Mouse (Mus musculus): ENCODE data around the gene Hmga1. TPM values are rescaled to one million over a fixed set of nuclear protein-coding genes. Genes with fewer than 3 reads are reported as not detected.
A peak's percentile ranks its signal among the peaks of the same experiment; 100 is the strongest.

The Hmga1 gene
- polyA plus RNA-seq, 1 experiment from 2014 or later, result 106 TPM

DNA sequence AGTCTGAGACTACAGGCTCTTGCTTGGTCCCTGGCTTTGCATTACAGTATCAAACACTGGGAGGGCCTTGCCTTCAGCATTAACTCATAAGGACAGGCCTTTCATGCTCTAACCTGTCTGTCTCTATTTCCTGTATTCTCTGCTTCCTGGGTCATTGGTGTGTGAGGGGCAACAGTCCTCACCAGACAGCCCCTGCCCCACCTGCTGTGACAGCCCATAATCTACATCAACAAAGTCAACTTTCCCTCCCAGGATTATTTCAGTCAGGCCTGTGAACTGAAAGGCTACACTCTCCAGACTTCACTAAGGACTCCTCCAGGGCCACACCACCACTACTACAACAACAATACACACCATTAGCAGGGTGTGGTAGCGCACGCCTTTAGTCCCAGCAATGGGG is 46.7 kb downstream of the Hmga1 start:
- Histone ChIP-seq H3K27ac (replicated peaks) (no peak overlapping the region), H3K4me1 (peaks cover 43% of the 10 kb centered on the region), H3K9me3 (no peaks in the 10 kb centered on the region), H3K4me2 (replicated peaks) (no peak overlapping the region), H3K9ac (replicated peaks) (no peak overlapping the region), H3K27me3 (no peaks in the 10 kb centered on the region), H3K36me3 (no peaks in the 10 kb centered on the region), H3K4me3 (no peak overlapping the region)
- ATAC-seq (replicated peaks), result no peak
- 86% methylated on average over 2 of the region's 2 CpGs for WGBS

- Histone ChIP-seq H3K27me3 (no peaks in the 10 kb centered on the region), H3K9ac (replicated peaks) (no peak overlapping the region), H3K4me2 (replicated peaks) (no peak overlapping the region), H3K4me1 (peaks cover 43% of the 10 kb centered on the region), H3K27ac (replicated peaks) (no peak overlapping the region), H3K36me3 (no peaks in the 10 kb centered on the region), H3K4me3 (no peak overlapping the region), H3K9me3 (no peaks in the 10 kb centered on the region)
- 73% methylated on average over 21 of the region's 21 CpGs for WGBS
- no peak for ATAC-seq (replicated peaks)
Observed at GRCm38 (mm10) chr17:27603522-27604234, 47.4 kb downstream of the Hmga1 start.

DNA sequence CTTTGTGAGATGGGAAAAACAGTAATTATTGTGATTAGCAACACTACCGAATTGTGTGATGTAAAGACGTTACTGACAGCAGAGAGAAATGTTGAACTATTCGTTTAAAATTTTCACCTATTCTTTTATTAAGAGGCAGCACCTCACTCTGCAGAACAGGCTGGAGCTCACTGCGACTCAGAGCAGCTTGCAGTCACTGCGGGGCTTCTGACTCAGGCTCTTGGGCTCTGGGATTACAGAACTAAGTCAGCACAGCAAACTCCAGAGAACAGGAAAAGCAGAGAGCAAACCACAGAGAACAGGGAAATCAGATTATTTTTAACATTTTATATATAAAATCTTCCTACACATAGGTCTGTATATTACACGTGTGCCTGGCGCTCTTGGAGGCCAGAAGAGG is 53.3 kb downstream of the Hmga1 start:
- no peak overlapping the region for H3K4me3 ChIP-seq
- no peak overlapping the region for H3K9ac ChIP-seq (replicated peaks)
- H3K9me3 ChIP-seq, result no peaks in the 10 kb centered on the region
- H3K27ac ChIP-seq (replicated peaks), result 0 out of 2 replicates have a peak overlapping the region, but pooled peaks have one; percentile 14
- ATAC-seq (replicated peaks), result no peak
- H3K36me3 ChIP-seq, result no peaks in the 10 kb centered on the region
- no peak overlapping the region for H3K4me2 ChIP-seq (replicated peaks)
- H3K4me1 ChIP-seq, result peaks cover 46% of the 10 kb centered on the region
- WGBS, result 83% methylated on average over 7 of the region's 7 CpGs
- no peaks in the 10 kb centered on the region for H3K27me3 ChIP-seq

GRCm38 (mm10) chr17:27610679-27611518 is 54.6 kb downstream of the Hmga1 start:
- no peak for ATAC-seq (replicated peaks)
- Histone ChIP-seq H3K27ac (replicated peaks) (peak overlapping the region; percentile 31; the same call in 1 of the 2 replicates), H3K9ac (replicated peaks) (0 out of 2 replicates have a peak overlapping the region, but pooled peaks have one; percentile 10), H3K9me3 (no peaks in the 10 kb centered on the region), H3K4me3 (no peak overlapping the region), H3K27me3 (no peaks in the 10 kb centered on the region), H3K4me2 (replicated peaks) (no peak overlapping the region), H3K36me3 (no peaks in the 10 kb centered on the region), H3K4me1 (peaks cover 51% of the 10 kb centered on the region)
- WGBS, result 74% methylated on average over 10 of the region's 10 CpGs

- whole genome bisulfite sequencing, result 74% methylated on average over 3 of the region's 3 CpGs
- H3K4me2 ChIP-seq (replicated peaks), result no peak overlapping the region
- no peaks in the 10 kb centered on the region for H3K27me3 ChIP-seq
- H3K27ac ChIP-seq (replicated peaks), result peak overlapping the region; percentile 31; the same call in 1 of the 2 replicates
- H3K4me1 ChIP-seq, result peaks cover 51% of the 10 kb centered on the region
- H3K9ac ChIP-seq (replicated peaks), result no peak overlapping the region
- 0 out of 2 replicates have a peak, but pooled peaks cover 2% of the 10 kb centered on the region for H3K36me3 ChIP-seq
- ATAC-seq (replicated peaks), result no peak
- no peak overlapping the region for H3K4me3 ChIP-seq
- H3K9me3 ChIP-seq, result no peaks in the 10 kb centered on the region
Observed at GRCm38 (mm10) chr17:27611519-27611884, 55.2 kb downstream of the Hmga1 start.

DNA sequence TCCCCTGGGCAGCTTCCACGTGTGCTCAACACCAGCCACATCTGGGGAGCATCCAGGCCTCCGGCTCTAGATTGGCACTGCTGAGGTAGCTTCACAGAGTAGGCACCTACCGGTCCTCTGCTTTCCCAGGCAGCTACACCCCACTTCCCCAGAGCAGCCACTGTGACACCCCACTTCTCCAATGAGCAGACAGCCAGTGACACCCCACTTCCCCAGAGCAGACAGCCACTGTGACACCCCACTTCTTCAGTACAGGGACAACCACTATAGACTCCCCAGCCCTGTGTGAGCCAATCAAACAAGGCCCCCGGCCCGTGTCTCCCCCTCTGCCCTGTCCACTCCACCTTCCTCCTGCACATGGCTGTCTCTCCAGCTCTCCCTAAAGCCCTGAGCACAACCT is 55.7 kb downstream of the Hmga1 start:
- Histone ChIP-seq H3K27me3 (no peaks in the 10 kb centered on the region), H3K4me2 (replicated peaks) (no peak overlapping the region), H3K9ac (replicated peaks) (no peak overlapping the region), H3K9me3 (no peaks in the 10 kb centered on the region), H3K4me3 (no peak overlapping the region), H3K4me1 (peaks cover 51% of the 10 kb centered on the region), H3K27ac (replicated peaks) (no peak overlapping the region), H3K36me3 (peaks cover 6% of the 10 kb centered on the region; the same call in 1 of the 2 replicates)
- ATAC-seq (replicated peaks), result no peak
- 84% methylated on average over 5 of the region's 5 CpGs for WGBS

GRCm38 (mm10) chr17:27613016-27613415 is 56.7 kb downstream of the Hmga1 start:
- H3K36me3 ChIP-seq, result peaks cover 16% of the 10 kb centered on the region; the same call in 1 of the 2 replicates
- WGBS, result 63% methylated on average over 4 of the region's 4 CpGs
- H3K4me3 ChIP-seq, result no peak overlapping the region
- H3K9me3 ChIP-seq, result no peaks in the 10 kb centered on the region
- no peaks in the 10 kb centered on the region for H3K27me3 ChIP-seq
- H3K9ac ChIP-seq (replicated peaks), result no peak overlapping the region
- H3K27ac ChIP-seq (replicated peaks), result no peak overlapping the region
- no peak for ATAC-seq (replicated peaks)
- H3K4me1 ChIP-seq, result peaks cover 51% of the 10 kb centered on the region
- H3K4me2 ChIP-seq (replicated peaks), result no peak overlapping the region

Other genes starting within 250 kb of the Hmga1 start
- gene Grm4, start 35.1 kb upstream of the Hmga1 start, polyA plus RNA-seq (2015; fragmentation: Nextera tagmentation; extraction: Ambion mirVana), result 2.4 and 3.0 TPM in 2 replicates
- 34.8 and 37.4 TPM in 2 replicates for gene AI413582, start 9.3 kb downstream of the Hmga1 start, polyA plus RNA-seq (2015; fragmentation: Nextera tagmentation; extraction: Ambion mirVana)
- gene Nudt3, start 67.0 kb downstream of the Hmga1 start, polyA plus RNA-seq (2015; fragmentation: Nextera tagmentation; extraction: Ambion mirVana), result 273 and 295 TPM in 2 replicates
- not detected in 2 replicates for gene RPS10-NUDT3, start 78.7 kb downstream of the Hmga1 start, polyA plus RNA-seq (2015; fragmentation: Nextera tagmentation; extraction: Ambion mirVana)
- gene Rps10, start 80.2 kb downstream of the Hmga1 start, polyA plus RNA-seq (2015; fragmentation: Nextera tagmentation; extraction: Ambion mirVana), result 578 and 580 TPM in 2 replicates
- gene Pacsin1, start 99.0 kb downstream of the Hmga1 start, polyA plus RNA-seq (2015; fragmentation: Nextera tagmentation; extraction: Ambion mirVana), result 31.9 and 32.1 TPM in 2 replicates
- 0.49 and 0.51 TPM in 2 replicates for gene Spdef, start 172.5 kb downstream of the Hmga1 start, polyA plus RNA-seq (2015; fragmentation: Nextera tagmentation; extraction: Ambion mirVana)

All from forebrain, embryonic 15.5 days (tissue).